Mouse (Mus musculus) ES-E14 (cell line): ENCODE data around the gene Mum1.

ENCODE experiments used
- CHD2 ChIP-seq: IDR thresholded peaks from 2 replicates; pipeline ENCODE4 v1.6.1; 2014; ENCODE audit warnings: mild to moderate bottlenecking, low read depth, low read length, inconsistent platforms
- HCFC1 ChIP-seq: IDR thresholded peaks from 2 replicates; pipeline ENCODE4 v1.6.1; 2012; ENCODE audit warnings: low read length, inconsistent platforms, borderline replicate concordance; ENCODE audit not compliant: insufficient read depth
- MAFK ChIP-seq: IDR thresholded peaks from 2 replicates; pipeline ENCODE4 v1.6.1; 2014; ENCODE audit warnings: mild to moderate bottlenecking, low read depth, low read length, inconsistent platforms; ENCODE audit not compliant: insufficient read depth
- ZC3H11A ChIP-seq: IDR thresholded peaks from 2 replicates; pipeline ENCODE4 v1.6.1; 2012; ENCODE audit warnings: low read depth, mild to moderate bottlenecking, inconsistent platforms, low read length, borderline replicate concordance
- ZNF384 ChIP-seq: IDR thresholded peaks from 2 replicates; pipeline ENCODE4 v1.6.1; 2012; ENCODE audit warnings: low read depth, low read length, inconsistent platforms

GRCm38 (mm10) chr10:80288657-80289056 is 62.4 kb downstream of the Mum1 start:
- TF ChIP-seq ZNF384 (no peak), CHD2 (no peak), HCFC1 (no peak), ZC3H11A (no peak), MAFK (no peak)
